Mouse (Mus musculus) kidney, embryonic 14.5 days (tissue): Measurements from ENCODE around the gene Rybp. TPM values are rescaled to one million over a fixed set of nuclear protein-coding genes. Genes with fewer than 3 reads are reported as not detected.
A peak's percentile ranks its signal among the peaks of the same experiment; 100 is the strongest.

Experiments used
- ATAC-seq: fragments of 200-750 bp; cut with Nextera tagmentation; 2 replicates; pipeline ENCODE4 v1.8.0; 2017; ENCODE audit warnings: moderate number of reproducible peaks, mild to moderate bottlenecking, moderate TSS enrichment, moderate library complexity; ENCODE audit not compliant: low FRiP score, low TSS enrichment
- H3K27ac ChIP-seq: fragments of 300-500 bp; sonication (generic); 2 replicates; pipeline ENCODE4 v1.5.1; 2014; ENCODE audit warnings: low read depth, mild to moderate bottlenecking, low read length, moderate library complexity, mixed read lengths
- H3K27me3 ChIP-seq: fragments of 300-500 bp; sonication (generic); 2 replicates; pipeline ENCODE4 v1.6.1; 2014; ENCODE audit warnings: mild to moderate bottlenecking, low read length; ENCODE audit not compliant: control insufficient read depth, insufficient read depth
- H3K36me3 ChIP-seq: fragments of 300-500 bp; sonication (generic); 2 replicates; pipeline ENCODE4 v1.6.1; 2014; ENCODE audit warnings: low read length, mixed read lengths; ENCODE audit not compliant: control insufficient read depth, insufficient read depth
- H3K4me1 ChIP-seq: fragments of 300-500 bp; sonication (generic); 2 replicates; pipeline ENCODE4 v1.6.1; 2014; ENCODE audit warnings: low read length, mixed read lengths; ENCODE audit not compliant: control insufficient read depth, insufficient read depth
- H3K4me2 ChIP-seq: fragments of 300-500 bp; sonication (generic); replicated peaks from 2 replicates; pipeline ENCODE4 v1.6.1; 2014; ENCODE audit warnings: low read depth, mild to moderate bottlenecking, low read length
- H3K4me3 ChIP-seq: fragments of 300-500 bp; sonication (generic); 2 replicates; pipeline ENCODE4 v1.5.1; 2014; ENCODE audit warnings: mild to moderate bottlenecking, low read length
- H3K9ac ChIP-seq: fragments of 300-500 bp; sonication (generic); 2 replicates; pipeline ENCODE4 v1.6.1; 2014; ENCODE audit warnings: low read depth, mild to moderate bottlenecking, low read length, moderate library complexity
- H3K9me3 ChIP-seq: fragments of 300-500 bp; sonication (generic); 2 replicates; pipeline ENCODE4 v1.6.1; 2016; ENCODE audit warnings: low read length; ENCODE audit not compliant: control insufficient read depth
- WGBS: fragments of 180-500 bp; shearing (Covaris S2); extraction: QIAGEN DNeasy Blood & Tissue Kit; methylation state at CpG from one replicate; pipeline ENCODE4 v1.1.7; 2014; 5-methylcytosine and 5-hydroxymethylcytosine counted together
- polyA plus RNA-seq: library from polyadenylated mRNA; unstranded; fragments of >200 nt; fragmentation: Nextera tagmentation; extraction: Ambion mirVana; gene quantifications from 2 replicates; pipeline ENCODE4 v1.2.1, GENCODE M21; 2014

Rybp gene
- polyA plus RNA-seq, 1 experiment from 2014 or later = 12.8 TPM

DNA sequence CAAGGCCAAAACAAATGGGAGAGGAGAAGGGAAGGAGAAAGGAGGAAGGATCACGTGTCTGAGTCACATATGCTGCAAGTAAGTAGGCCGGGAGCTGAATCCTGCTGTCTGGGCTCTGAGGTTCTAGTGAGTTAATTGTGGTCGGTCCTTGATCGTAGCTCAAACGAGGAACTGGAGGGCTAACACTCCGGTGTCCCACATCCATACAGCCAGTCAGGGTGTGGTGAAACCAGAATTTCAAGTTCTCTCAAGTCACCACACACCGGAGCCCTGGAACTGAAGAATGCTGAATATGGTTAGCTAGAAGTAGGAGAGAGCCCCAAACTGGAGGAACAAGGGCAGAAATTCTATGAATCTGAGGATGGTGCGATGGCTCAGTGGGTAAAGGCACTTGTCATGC is 10.3 kb upstream of the Rybp start:
- Histone ChIP-seq H3K9me3 (no peaks in the 10 kb centered on the region), H3K27me3 (no peaks in the 10 kb centered on the region), H3K4me3 (no peak overlapping the region), H3K9ac (no peak overlapping the region), H3K4me1 (peaks cover 10% of the 10 kb centered on the region; the same call in 1 of the 2 replicates), H3K27ac (no peak overlapping the region), H3K36me3 (no peaks in the 10 kb centered on the region), H3K4me2 (no peak overlapping the region)
- 78% methylated on average over 8 of the region's 8 CpGs for WGBS
- no peak for ATAC-seq

DNA sequence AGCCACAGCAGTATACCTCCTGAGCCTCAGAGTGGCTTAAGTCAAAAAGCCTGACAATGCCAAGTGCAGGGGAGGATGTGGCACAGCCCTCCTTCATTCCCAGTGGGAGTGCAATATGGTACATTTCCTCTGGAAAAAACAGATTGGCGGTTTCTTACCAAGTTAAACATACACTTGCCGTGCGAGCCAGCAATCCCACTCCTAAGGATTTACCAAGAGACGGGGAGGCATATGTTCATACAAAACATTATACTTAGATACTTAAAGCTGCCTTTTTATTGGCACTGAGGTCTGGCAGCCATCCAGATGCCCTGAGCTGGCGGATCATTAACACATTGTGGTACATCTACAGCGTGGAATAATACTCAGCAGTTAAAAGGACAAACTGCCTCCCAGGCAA is 5.1 kb upstream of the Rybp start:
- WGBS = 92% methylated on average over 6 of the region's 6 CpGs
- H3K9ac ChIP-seq = no peak overlapping the region
- no peaks in the 10 kb centered on the region for H3K9me3 ChIP-seq
- no peak overlapping the region for H3K4me2 ChIP-seq
- H3K27me3 ChIP-seq = 0 out of 2 replicates have a peak, but pooled peaks cover 4% of the 10 kb centered on the region
- no peaks in the 10 kb centered on the region for H3K36me3 ChIP-seq
- H3K4me3 ChIP-seq = no peak overlapping the region
- H3K27ac ChIP-seq = no peak overlapping the region
- no peak for ATAC-seq
- 0 out of 2 replicates have a peak, but pooled peaks cover 7% of the 10 kb centered on the region for H3K4me1 ChIP-seq

DNA sequence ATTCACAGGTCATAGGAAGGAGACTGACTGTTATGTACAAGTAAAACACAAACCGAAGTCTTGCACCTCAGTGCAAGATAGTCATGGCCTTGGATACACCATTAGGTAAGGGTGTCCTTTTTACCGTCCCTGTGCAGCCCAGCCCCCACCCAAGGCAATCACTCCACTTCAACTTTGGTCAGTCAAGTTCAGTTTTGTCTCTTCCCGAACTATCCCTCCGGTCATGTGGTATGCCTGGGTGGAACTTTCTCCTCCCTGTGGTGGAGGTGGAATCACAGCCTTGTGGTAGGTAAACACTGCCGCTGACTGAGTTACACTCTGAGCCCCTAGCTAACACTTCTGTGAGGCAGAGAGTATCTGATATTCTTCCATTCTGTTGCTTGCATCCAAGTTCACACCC is 1.8 kb upstream of the Rybp start:
- Histone ChIP-seq H3K9ac (no peak overlapping the region), H3K27me3 (0 out of 2 replicates have a peak, but pooled peaks cover 4% of the 10 kb centered on the region), H3K27ac (no peak overlapping the region), H3K9me3 (no peaks in the 10 kb centered on the region), H3K4me3 (no peak overlapping the region), H3K36me3 (no peaks in the 10 kb centered on the region), H3K4me1 (peaks cover 13% of the 10 kb centered on the region; the same call in 1 of the 2 replicates), H3K4me2 (no peak overlapping the region)
- ATAC-seq = no peak
- 84% methylated on average over 5 of the region's 5 CpGs for WGBS

DNA sequence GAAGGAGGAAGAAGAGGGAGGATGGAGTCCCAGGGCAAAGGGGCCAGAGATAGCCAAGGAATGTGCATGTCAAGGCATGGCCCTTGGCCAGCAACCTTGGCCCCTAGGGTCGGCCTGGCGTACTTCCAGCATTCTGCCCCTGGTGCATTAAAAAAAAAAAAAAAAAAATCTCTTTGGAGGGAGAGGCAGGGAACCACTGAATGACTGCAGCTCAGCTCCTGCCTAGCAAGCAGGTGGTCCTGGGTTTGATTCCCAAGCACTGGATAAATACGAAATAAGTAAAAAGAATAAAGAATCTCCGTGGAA is 1.4 kb upstream of the Rybp start:
- H3K27ac ChIP-seq = no peak overlapping the region
- H3K9me3 ChIP-seq = no peaks in the 10 kb centered on the region
- ATAC-seq = no peak
- peak overlapping the region; percentile 96 for H3K4me2 ChIP-seq
- no peaks in the 10 kb centered on the region for H3K36me3 ChIP-seq
- H3K4me1 ChIP-seq = peaks cover 13% of the 10 kb centered on the region; the same call in 1 of the 2 replicates
- H3K27me3 ChIP-seq = 0 out of 2 replicates have a peak, but pooled peaks cover 4% of the 10 kb centered on the region
- no peak overlapping the region for H3K9ac ChIP-seq
- H3K4me3 ChIP-seq = no peak overlapping the region
- WGBS = 47% methylated on average over 4 of the region's 4 CpGs

DNA sequence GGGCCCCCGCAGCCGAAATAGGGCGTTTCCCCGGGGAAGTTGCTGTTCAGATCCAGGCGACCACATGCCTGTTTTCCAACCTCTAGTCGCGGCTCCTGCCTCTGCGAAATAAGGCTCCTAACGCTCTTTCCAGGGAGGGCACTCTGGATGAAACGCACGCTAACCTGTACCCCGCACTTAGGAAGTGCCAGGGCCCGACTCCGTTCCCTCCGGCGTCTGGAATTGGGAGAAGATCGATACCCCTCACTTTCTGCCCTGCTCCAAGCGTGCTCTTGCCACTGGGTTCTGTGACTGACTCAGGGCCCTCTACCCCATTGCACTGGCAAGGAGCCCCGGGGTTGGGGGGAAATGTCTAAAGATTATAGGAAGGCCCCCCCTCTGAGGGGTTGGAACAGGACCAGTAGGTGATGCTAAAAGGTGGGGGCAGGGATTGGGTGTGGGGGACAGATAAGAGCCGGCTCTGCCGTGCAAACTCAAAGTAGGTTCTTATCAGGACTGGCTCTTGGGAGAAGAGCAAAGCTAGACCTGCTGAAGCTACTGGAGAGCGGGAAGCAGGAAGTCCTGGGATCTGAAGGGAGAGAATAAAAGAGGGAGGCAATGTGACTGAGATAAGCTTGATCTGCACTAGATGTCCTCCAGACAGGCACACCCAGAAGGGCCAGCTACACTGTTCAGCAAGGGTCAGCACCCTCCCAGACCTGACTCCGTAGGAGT is 888 bp upstream of the Rybp start:
- Histone ChIP-seq H3K4me3 (peak overlapping the region; percentile 68), H3K9ac (peak overlapping the region; percentile 95), H3K4me2 (peak overlapping the region; percentile 96), H3K9me3 (no peaks in the 10 kb centered on the region), H3K4me1 (peaks cover 13% of the 10 kb centered on the region; the same call in 1 of the 2 replicates), H3K27me3 (0 out of 2 replicates have a peak, but pooled peaks cover 4% of the 10 kb centered on the region), H3K27ac (peak overlapping the region; percentile 56), H3K36me3 (no peaks in the 10 kb centered on the region)
- ATAC-seq = peak; percentile 16; the same call in 1 of the 2 replicates
- 2% methylated on average over 23 of the region's 23 CpGs for WGBS

DNA sequence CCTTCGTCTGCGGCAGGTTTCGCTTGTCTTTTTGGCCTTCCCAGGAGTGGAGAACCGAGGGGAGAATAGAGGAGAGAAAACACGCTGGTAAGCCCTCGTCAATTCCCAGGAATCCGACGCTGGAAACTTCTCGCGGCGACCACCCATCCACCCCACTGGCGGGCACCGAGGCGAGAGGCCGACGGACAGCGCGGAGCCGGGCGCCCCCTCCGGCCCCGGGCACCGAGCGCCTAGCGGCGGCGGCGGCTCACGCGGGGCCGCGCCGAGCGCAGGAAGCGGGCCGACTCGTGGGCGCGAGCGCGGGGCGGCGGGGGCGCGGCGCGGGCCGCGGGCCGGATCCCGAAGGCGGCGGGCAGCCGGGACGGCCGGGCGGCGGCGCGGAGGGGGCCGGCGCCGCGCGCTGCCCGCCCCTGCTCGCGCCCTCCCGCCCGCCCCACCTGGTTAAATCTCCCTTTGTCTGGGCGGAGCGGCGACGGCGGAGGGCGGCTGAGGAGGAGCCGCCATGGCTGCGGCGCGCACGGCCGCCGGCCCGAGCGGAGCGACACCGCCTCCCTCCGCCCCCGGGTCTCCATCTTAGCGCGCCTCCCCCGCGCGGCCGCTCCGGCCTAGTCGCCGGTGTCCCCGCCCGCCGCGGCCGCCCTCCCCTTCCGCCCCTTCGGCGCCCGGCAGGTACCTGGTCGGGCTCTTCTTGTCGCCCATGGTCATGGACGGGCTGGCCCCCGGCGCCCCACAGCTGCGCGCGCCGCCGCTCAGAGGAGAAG is 532 bp downstream of the Rybp start:
- WGBS = under 1% methylated on average over 39 of the region's 117 CpGs
- peak overlapping the region; percentile 93 for H3K27ac ChIP-seq
- no peaks in the 10 kb centered on the region for H3K9me3 ChIP-seq
- H3K4me1 ChIP-seq = peaks cover 13% of the 10 kb centered on the region; the same call in 1 of the 2 replicates
- H3K27me3 ChIP-seq = 0 out of 2 replicates have a peak, but pooled peaks cover 4% of the 10 kb centered on the region
- peak overlapping the region; percentile 68 for H3K4me3 ChIP-seq
- H3K4me2 ChIP-seq = peak overlapping the region; percentile 78
- peak; percentile 80 for ATAC-seq
- peak overlapping the region; percentile 95 for H3K9ac ChIP-seq
- H3K36me3 ChIP-seq = no peaks in the 10 kb centered on the region

DNA sequence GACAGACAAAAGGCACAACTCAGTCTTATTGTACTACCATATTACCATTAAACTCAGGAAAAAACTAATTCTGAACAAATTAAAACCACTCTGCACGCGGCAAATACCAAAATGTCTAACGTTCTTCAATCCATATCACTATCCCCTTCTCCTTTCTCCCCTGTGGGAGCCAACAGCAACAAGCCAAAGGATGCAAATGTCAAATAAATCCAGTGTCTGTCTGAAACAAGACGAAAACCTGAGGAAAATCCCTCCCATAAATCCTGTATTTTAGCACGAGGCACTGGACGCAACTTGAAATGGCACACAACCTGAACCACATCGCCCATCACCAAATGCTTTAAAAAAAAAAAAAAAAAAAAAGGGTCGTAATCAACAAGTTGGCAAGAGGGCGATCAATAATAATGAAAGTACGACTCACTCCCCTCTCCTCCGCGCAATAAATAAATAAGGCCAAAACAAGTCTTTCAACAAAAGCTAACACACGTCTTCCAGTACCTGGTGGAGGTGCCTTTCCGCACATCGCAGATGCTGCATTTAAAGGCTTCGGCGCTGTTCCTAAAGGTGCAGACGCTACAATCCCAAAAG is 1.2 kb downstream of the Rybp start:
- ATAC-seq = no peak
- WGBS = 1% methylated on average over 18 of the region's 18 CpGs
- Histone ChIP-seq H3K4me1 (peaks cover 13% of the 10 kb centered on the region; the same call in 1 of the 2 replicates), H3K9ac (peak overlapping the region; percentile 95; the same call in 1 of the 2 replicates), H3K36me3 (no peaks in the 10 kb centered on the region), H3K27me3 (0 out of 2 replicates have a peak, but pooled peaks cover 3% of the 10 kb centered on the region), H3K9me3 (no peaks in the 10 kb centered on the region), H3K4me3 (peak overlapping the region; percentile 68), H3K4me2 (peak overlapping the region; percentile 78), H3K27ac (peak overlapping the region; percentile 59; the same call in 1 of the 2 replicates)

DNA sequence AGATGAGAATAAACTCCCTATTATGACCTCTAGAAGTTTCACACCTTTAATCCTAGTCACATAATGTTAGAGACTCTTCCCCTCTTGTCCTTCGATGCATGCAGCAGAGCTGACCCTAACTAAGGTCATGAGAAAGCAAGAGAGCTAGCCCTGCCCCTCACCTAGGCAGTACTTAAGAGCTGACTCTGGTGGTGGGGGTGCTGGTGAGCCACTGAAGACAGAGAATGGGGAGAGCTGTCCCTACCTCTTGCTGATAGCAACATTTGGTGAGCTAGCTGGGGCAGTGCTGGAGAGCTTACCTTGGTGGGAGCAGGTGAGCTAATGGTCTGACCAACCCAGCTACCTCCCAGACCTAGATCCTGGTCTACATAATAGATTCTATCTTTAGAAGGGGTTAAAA is 8.4 kb downstream of the Rybp start:
- Histone ChIP-seq H3K4me3 (no peak overlapping the region), H3K36me3 (no peaks in the 10 kb centered on the region), H3K27ac (no peak overlapping the region), H3K9me3 (no peaks in the 10 kb centered on the region), H3K27me3 (no peaks in the 10 kb centered on the region), H3K4me1 (peaks cover 18% of the 10 kb centered on the region), H3K9ac (no peak overlapping the region), H3K4me2 (no peak overlapping the region)
- 91% methylated on average over 1 of the region's 1 CpGs for WGBS
- no peak for ATAC-seq
